Mouse (Mus musculus) thymus, postnatal 0 days (tissue): ENCODE measurements around the gene Tarbp1. TPM values are rescaled to one million over a fixed set of nuclear protein-coding genes. Genes with fewer than 3 reads are reported as not detected.

ENCODE experiments used
- DNase-seq: peaks from one replicate; pipeline ENCODE4 v3.0.0-alpha.2; 2015; ENCODE audit warnings: low spot score
- polyA plus RNA-seq: library from polyadenylated mRNA; unstranded; fragments of >200 nt; fragmentation: Nextera tagmentation; extraction: Ambion mirVana; gene quantifications from 2 replicates; pipeline ENCODE4 v1.2.1, GENCODE M21; 2015

The Tarbp1 gene
- 3.0 and 3.1 TPM in 2 replicates for polyA plus RNA-seq

DNA sequence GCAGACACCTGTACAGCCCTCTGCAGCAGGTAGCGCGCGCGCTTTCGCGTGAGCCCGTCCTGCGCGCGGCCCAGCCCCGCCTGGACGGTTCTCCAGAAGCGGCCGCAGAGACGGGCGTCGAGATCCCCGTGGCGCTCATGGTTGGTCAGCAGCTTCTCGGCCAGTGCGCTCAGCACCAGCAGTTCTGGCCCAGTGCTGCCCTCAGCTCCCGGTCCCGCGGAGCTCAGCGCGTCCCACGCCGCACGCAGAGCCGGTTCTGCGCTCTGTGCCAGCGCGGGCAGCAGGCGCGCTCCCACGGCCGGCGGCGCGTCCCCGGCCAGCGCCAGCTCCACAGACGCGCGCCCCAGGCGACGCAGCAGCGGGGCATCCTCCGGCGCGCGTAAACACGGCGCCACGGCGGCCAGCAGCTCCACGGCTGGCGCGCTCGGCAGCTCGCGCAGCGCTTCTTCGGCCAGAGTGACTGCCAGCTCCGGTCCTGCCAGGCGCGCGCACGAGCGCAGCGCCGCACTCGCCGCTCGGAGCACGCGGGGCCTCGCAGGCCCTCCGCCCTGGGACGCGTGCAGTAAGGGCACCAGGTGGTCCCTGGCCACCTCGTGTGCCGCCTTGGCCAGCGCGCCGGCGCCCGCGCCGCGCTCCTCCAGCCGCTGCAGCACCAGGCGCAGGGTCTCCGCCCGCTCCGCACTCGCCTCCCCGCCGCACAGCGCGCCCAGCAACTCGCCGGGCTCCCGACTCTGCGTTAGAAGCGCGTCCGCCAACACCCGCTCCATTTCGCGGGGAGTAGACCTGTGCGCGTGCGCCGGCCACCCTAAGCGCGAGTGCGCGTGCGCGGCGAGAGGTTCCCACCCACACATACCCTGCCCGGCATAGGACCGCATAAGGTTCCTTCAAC lies at the start of gene Tarbp1:
Gene Tarbp1, minus strand, starts transcription at position 767 of the 889 bp plus-strand sequence.
- peak; percentile 94 for DNase-seq

DNA sequence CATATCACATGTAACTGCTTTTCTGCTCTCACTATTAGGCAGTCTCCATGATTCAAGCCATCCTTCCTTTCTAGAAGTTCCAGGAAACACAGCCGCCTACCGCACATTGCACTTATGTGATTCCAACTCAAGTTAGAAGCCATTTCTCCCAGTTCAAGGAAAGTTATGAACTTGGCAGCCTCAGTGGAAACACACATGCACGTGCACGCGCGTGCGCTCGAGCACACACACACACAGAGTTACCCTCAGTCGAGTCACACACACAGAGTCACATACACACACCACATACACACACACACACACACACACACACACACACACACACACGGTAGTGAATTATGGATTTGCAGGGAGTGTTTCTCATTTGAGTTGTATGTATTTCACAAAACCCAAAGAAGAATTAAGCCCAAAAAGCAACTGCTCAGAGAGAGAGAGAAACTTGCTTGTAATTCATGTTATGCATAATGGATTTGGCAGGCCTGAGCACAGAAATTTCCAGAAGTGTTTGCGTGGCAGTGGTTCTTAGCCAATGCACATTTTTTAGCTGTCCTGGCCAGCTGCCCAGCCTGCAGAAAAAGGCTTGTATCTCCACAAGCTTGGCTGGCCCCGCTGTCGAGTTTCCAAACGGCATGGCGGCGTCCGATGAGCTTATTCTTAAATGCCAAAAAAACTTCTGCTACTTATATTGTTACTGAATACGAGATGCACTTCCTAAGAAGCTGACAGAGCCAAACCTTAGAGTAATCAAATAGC lies 49.5 kb upstream of the Tarbp1 start:
- DNase-seq, result no peak

DNA sequence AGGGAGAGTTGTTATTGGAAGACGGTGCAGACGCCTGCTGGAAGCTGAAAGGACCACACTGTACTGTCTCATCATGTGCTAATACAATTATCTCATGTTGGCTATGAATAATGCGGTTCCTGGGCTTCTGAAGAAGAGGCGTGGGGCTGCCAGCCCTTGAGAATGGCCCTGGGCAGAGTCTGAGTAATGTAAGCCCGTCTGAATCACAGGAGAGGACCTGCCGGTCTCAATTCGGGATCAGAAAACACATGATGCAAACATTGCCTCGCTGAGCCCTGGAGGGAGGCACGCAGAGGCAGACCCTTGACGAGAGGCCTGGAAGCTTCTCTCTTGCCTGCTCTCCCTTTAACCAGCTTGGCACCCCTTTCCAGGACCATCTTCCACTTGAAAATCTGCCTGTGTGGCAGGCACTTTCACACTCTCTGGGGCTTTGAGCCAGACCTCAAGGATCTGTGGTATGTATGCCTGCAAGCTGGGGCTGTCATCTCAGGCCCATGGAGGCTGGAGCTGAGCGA lies 48.3 kb upstream of the Tarbp1 start:
- no peak for DNase-seq

DNA sequence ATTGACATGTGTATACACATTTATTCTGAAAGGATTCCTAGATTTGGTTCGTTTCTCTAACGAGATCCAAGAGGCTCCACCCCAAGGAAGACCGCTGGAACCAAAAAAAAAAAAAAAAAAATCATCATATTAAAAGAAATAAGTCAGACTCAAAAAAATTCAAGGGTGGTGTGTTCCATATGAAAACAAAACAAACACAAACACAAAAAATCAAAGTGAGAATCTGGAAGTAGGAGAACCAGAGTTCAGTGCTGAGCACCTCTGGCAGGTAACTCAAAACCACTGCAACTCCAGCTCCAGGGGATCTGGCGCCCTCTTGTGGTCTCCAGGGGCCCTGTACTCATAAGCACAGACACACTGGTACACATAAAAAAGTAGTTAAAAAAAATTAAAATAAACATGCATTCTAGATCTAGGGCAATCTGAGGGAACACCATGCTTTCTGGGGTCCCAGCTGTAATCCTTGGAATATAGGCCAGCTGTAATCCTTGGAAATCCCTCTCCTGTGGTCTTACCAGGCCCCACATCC lies 44.6 kb upstream of the Tarbp1 start:
- no peak for DNase-seq

DNA sequence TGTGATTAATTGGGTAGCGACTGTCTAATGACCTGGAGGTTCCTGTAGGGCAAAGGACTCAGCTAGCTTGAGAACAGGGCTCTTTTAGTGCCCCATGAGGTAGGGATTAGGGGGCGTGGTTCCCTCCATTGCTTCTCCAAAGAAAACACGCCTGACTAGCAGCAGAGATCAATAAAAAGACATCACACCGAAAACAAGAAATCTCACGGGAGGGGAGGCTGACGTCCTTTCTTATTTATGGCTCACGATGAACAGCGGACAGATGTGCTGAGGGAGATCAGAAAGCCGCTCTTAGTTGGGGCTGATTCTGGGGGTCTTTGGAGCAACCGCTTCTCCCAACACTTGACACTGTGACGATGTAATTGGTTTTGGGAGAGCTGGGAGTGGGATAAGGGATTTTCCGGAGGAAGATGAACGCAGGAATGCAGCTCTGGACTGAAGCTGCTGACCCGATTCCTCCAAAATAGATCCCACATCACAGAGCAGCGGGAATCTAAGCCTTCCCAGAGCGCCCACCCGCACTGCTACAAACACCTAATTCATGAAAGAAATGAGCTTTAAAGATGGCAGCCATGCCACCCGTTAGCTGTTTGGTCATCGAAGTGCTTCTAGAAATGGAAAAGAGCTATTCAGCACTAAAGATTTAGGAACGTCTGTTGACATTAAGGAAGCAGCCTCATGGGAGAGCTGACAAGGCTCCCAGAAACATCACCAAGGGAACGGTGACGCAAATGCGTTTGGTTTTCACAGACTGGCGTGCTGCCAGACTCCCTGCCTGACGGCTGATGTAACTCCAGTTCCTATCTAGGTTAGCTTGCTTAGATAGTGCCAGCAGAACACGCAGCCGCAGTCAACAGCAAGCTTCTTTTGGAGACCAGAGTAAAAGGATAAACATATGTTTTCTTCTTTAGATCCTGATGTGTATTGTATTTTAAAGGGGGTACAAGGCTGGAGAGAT lies 42.0 kb upstream of the Tarbp1 start:
- no peak for DNase-seq

DNA sequence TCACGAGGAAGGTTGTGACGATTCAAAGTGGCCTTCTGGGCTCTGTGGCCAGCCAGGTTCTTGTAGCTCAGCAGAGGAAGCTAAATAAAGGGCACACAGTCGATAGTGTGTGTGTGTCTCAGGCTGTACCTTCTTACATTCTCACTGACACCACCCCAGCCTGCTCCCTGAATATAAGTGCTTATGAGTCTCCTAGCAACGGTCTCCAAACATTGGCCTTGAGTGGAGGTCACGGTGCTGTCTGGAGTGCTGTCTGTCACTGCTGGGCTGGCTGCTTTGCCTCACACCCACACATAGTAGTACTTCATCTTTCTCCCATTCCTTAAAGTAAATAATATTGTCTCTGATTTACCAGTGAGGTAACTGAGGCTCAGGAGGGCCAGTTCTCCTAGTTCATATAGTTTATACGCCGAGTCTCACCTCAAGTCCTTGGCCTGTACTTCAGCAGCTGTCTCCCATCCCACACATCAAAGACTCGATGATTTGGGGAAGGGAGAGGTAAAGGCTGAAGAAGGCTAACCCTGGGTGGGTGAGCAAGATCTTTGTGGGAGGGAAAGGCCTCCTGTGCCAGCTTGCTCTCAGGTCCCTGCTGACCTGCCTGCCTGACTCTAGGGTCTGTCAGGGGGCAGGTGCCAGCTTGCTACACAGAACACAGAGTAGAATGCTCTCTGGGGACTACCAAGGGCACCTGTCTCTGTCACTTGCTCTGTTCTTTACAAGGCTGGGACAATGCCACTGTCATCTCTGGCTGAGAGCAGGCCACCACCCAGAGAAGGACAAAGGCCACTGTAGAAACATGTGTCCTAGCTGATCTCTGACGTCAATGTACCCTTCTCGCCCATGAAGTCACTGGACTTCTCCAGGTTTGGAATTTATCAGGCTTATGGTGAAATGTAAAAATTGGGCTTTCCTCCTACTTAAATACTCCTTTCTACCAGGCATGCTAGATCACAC lies 39.4 kb upstream of the Tarbp1 start:
- DNase-seq, result no peak

DNA sequence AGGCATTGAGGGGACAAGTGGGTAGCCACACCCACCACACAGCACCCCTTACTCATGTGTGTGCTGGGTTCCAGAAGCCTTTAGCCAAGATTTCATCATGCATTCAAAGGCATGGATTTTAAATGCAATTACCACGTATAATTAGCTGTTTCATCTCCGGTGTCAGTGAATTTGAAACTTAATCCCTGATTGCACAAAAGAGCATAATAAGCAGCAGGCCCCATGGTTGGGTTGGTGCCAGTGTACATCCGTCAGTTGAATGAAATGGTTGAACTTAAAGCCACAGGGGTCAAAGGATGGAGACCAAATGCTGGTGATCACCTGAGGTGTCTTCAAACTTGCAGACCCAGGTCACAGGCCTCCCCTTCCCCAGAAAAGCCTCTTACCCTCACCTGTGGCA lies 36.0 kb upstream of the Tarbp1 start:
- DNase-seq, result no peak

DNA sequence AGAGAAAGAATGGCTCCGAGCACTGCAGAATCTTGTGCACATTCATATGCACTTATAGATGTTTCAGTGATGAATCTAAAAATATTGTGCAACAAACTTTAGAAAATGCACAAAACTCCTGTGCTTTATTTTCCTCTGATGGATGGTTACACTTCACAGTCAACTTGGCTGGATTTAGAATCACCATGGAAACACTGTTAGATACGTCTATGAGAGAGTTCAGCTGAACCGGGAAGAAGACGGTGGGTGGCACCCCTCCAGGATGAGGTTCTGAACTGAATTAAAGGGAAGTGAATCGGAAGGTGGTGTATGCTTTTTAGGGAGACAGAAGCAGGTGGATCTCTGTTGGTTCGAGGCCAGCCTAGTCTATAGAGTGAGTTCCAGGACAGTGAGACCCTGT lies 34.8 kb upstream of the Tarbp1 start:
- no peak for DNase-seq

DNA sequence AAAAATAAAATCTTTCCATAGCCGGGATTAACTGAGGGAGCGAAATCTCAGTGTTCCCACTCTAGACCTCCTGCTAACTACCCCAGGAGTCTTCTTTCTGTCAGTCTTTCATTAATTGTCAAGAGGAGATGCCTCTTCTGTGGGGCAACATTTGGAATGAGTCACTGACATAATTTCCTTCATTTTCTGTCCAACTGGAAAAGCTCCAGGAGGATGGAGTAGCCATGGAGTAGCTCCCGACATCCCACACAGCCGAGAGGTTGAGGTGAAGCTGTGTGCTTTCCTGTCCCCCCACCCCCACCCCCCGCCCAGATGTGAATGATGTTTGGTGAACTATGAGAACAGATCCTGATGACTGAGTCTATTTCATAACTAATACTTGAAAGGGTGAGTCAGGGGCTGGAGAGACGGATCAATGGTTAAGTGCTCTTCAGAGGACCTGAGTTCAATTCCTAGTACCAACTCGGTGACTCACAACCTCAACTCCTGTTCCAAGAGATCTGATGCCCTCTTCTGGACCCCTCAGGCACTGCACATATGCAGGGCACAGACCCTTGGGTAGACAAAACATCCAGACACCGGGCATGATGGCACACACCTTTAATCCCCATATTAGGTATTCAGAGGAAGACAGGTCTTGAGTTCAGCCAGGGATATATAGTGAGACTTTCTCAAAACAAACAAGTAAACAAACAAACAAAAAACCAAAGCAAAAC lies 34.2 kb upstream of the Tarbp1 start:
- DNase-seq, result no peak

DNA sequence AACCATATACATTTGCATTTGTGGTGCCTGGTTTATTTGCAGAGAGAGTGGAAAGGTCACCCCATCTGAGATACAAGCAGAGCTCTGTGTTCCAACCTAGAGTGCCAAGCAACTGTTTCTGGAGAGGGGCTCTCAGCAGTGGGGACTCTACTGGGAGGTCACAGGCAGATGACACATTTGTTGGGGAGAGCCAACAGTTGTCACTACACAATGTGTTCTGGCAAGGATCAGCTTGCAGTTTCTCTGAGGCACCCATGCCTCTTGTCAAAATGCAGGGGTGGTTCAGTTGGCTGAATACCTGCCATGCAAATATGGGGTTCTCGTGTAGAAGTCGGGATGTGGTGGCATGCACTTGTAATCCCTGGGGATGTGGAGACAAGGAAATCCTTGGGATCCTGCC lies 33.4 kb upstream of the Tarbp1 start:
- no peak for DNase-seq

DNA sequence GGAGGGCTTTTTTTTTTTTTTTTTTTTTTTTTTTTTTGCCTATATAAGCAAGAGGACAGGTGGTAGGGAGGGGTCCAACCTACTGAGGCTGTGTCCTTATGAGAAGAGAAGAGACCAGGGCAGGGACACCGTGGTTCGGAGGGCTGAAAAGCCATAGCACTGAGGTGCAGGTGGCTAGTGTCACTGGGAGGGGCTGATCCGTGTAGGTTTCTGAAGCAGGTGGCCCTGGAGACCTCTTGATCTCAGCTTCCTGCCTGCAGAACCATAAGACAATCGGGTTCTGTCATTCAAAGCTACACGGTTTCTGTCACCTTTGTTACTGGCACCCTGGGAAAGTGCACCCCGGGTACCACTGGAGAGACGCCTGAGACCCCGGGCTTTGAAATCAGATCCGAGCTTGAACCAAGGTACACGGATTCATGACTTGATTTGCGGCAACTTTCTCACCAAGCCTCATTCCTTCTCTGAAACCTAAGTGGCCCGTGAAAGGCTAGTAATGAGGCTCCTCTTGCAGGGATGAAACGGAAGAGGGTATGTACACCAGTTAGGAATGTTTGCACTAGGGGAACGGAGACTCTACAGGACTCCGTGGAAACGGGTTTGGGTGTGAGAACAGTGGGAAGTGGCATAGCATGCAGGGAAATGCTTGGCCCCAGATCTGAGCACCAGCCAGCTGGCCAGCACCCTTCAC lies 29.8 kb upstream of the Tarbp1 start:
- DNase-seq, result peak; percentile 70

DNA sequence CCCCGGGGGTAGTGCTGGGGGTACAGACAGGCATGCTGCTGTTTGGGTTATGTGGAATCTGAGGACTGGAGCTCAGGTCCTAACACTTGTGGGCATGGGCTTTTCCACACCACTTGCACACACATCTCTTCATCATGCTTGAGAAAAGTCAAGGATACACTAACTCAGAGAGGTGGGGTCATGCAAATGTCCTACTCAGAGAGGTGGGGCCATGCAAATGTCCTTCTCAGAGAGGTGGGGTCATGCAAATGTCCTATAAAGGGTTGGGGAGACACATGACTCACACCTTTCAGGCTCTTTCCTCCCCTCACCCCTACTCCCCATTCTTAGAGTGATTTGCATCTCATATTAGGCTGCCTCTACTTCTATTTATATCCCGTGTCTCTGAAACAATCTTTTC lies 27.9 kb upstream of the Tarbp1 start:
- peak; percentile 47 for DNase-seq

DNA sequence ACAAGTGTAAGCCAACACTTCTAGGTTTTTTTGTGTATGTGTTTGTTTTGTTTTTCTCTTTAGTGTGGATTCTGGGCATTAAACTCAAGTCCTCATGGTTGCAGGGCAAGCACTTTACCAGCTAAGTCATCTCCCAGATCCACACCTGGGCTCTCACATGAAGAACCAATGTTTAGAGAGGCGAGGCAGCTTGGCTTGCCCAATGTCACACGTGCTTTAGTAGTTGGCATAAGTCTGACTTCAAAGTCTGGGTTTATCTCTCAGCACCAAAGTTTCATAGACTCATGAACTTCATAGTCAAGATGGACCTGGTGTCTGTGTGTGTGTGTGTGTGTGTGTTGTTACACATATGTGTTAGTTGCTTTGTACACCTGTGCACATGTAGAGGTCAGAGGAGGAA lies 24.5 kb upstream of the Tarbp1 start:
- DNase-seq, result no peak

DNA sequence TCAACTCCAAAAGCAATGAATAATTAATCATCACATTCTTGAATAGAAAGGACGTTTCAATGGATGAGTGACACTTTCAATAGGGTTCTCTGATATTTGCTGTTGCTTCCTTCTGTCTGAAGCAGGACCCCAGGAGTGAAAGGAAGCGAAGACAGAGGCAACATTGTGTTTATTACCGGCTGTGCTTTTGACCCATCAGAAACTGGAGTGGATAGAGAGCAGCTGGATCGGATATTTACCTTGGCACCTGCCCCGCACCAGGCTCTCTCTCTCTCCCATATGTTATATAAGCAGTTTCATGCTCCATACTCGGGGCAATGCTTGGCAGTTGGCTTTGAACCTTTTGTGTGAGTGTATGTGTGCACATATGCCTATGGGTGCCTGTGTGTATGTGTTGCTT lies 23.6 kb upstream of the Tarbp1 start:
- DNase-seq, result no peak

DNA sequence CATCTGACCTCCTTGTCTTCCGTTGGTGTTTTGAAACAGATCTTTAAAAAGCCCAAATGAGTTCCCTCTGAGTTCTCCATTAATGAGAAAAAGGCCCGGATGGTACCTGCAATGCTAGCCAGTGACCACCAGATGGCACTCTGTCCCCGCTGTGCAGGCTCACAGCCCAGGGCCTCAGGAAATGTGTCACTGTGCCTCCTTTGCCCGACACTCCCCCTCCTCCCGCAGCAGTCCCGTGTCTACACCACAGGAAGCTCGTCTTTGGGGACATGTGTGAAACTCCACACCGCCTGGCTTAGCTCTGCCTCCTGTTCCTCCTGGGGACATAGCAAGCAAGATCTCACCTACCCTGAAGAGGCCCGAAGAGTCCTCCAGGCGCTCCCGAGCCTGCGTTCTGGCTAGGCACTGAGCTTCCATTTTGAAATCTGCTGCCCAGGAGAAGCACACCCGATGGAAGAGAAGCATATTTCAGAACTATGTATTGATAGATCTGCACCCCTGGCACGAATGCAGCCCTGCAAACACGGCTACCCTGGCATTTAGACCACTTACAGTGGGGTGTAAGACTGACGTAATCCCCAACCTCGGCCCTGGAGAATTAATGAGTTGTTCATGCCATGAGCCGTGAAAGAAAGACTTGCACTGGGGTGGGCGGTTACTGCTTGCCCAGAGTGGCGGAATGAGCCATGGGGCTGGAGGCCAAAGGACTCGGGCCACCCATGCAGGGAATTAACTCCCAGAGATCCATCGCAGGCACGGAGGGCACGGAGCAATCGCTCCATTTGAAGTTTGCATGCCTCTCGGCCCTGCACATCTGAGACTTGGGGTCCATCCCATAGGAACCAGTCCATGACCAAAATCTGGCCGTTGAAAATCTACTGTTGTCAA lies 22.9 kb upstream of the Tarbp1 start:
- peak; percentile 92 for DNase-seq

DNA sequence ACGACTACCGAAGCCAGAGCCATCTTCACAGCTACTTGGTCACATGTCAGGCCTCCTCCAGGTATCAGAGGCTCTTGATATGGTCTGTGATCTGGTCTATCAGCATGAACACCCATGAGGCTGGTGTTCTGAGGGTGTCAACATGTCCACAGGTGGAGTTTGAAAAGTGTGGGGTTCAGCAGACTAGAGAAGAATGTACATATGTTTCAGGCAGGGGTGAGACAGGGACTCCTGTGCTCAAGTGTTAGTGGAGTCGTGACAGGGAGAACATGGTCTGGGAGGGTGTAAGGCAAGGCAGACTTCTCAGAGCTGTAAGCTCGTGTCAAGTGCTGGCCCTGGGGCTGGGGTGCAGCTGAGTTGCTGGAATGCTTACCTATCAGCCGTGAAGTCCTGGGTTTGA lies 22.1 kb upstream of the Tarbp1 start:
- DNase-seq, result no peak

DNA sequence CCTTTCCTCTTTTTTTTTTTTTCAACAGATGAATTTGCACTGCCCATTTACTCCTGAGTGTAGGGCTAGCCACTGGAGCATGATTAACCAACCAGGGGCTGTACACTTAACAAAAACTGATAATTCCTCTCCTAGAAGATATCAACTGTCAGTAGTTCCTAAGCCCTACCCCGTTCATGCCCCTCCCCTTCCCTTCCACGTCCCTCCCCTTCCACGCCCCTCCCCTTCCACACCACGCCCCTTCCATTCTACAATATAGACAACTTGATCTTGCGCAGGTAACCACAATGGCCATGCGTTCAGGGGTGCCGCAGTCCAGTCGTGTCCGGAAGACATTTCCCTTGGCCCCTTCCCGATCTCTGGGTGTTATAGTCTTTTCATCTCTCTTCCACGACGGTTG lies 20.6 kb upstream of the Tarbp1 start:
- DNase-seq, result no peak
